Mouse (Mus musculus) kidney, embryonic 14.5 days (tissue): ENCODE data around the gene Umps. TPM values are rescaled to one million over a fixed set of nuclear protein-coding genes. Genes with fewer than 3 reads are reported as not detected.

Experiments used
- ATAC-seq: fragments of 200-750 bp; cut with Nextera tagmentation; 2 replicates; pipeline ENCODE4 v1.8.0; 2017; ENCODE audit warnings: moderate number of reproducible peaks, mild to moderate bottlenecking, moderate TSS enrichment, moderate library complexity; ENCODE audit not compliant: low FRiP score, low TSS enrichment
- H3K27ac ChIP-seq: fragments of 300-500 bp; sonication (generic); 2 replicates; pipeline ENCODE4 v1.5.1; 2014; ENCODE audit warnings: low read depth, mild to moderate bottlenecking, low read length, moderate library complexity, mixed read lengths
- H3K27me3 ChIP-seq: fragments of 300-500 bp; sonication (generic); 2 replicates; pipeline ENCODE4 v1.6.1; 2014; ENCODE audit warnings: mild to moderate bottlenecking, low read length; ENCODE audit not compliant: control insufficient read depth, insufficient read depth
- H3K36me3 ChIP-seq: fragments of 300-500 bp; sonication (generic); 2 replicates; pipeline ENCODE4 v1.6.1; 2014; ENCODE audit warnings: low read length, mixed read lengths; ENCODE audit not compliant: control insufficient read depth, insufficient read depth
- H3K4me1 ChIP-seq: fragments of 300-500 bp; sonication (generic); 2 replicates; pipeline ENCODE4 v1.6.1; 2014; ENCODE audit warnings: low read length, mixed read lengths; ENCODE audit not compliant: control insufficient read depth, insufficient read depth
- H3K4me2 ChIP-seq: fragments of 300-500 bp; sonication (generic); replicated peaks from 2 replicates; pipeline ENCODE4 v1.6.1; 2014; ENCODE audit warnings: low read depth, mild to moderate bottlenecking, low read length
- H3K4me3 ChIP-seq: fragments of 300-500 bp; sonication (generic); 2 replicates; pipeline ENCODE4 v1.5.1; 2014; ENCODE audit warnings: mild to moderate bottlenecking, low read length
- H3K9ac ChIP-seq: fragments of 300-500 bp; sonication (generic); 2 replicates; pipeline ENCODE4 v1.6.1; 2014; ENCODE audit warnings: low read depth, mild to moderate bottlenecking, low read length, moderate library complexity
- H3K9me3 ChIP-seq: fragments of 300-500 bp; sonication (generic); 2 replicates; pipeline ENCODE4 v1.6.1; 2016; ENCODE audit warnings: low read length; ENCODE audit not compliant: control insufficient read depth
- WGBS: fragments of 180-500 bp; shearing (Covaris S2); extraction: QIAGEN DNeasy Blood & Tissue Kit; methylation state at CpG from one replicate; pipeline ENCODE4 v1.1.7; 2014; 5-methylcytosine and 5-hydroxymethylcytosine counted together
- polyA plus RNA-seq: library from polyadenylated mRNA; unstranded; fragments of >200 nt; fragmentation: Nextera tagmentation; extraction: Ambion mirVana; gene quantifications from 2 replicates; pipeline ENCODE4 v1.2.1, GENCODE M21; 2014

Umps gene
- polyA plus RNA-seq, 1 experiment from 2014 or later, result 72.2 TPM

DNA sequence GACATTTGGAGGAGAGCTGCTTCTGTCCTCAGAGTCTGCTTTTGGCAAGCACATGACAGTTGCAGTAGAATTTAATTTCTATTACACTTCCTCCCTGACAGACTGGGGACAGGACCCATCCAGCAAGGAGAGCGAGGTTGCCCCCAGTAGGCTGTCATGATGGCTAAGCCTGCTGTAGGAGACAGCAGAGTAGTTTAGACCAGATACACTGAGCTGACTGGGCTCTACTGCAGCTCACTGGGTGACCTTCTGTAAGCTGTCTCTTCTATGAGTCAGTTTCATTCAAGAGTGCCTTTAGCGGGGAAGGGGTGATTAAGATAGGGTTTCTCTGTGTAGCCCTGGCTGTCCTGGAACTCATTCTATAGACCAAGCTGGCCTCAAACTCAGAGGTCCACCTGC, 27.7 kb downstream of the Umps start:
- Histone ChIP-seq H3K36me3 (no peaks in the 10 kb centered on the region; the same call in 1 of the 2 replicates), H3K4me1 (peaks cover 58% of the 10 kb centered on the region), H3K27me3 (no peaks in the 10 kb centered on the region), H3K9me3 (no peaks in the 10 kb centered on the region), H3K4me3 (no peak overlapping the region), H3K9ac (no peak overlapping the region), H3K4me2 (no peak overlapping the region), H3K27ac (no peak overlapping the region)
- ATAC-seq, result no peak
- WGBS, result 47% methylated on average over 2 of the region's 2 CpGs

DNA sequence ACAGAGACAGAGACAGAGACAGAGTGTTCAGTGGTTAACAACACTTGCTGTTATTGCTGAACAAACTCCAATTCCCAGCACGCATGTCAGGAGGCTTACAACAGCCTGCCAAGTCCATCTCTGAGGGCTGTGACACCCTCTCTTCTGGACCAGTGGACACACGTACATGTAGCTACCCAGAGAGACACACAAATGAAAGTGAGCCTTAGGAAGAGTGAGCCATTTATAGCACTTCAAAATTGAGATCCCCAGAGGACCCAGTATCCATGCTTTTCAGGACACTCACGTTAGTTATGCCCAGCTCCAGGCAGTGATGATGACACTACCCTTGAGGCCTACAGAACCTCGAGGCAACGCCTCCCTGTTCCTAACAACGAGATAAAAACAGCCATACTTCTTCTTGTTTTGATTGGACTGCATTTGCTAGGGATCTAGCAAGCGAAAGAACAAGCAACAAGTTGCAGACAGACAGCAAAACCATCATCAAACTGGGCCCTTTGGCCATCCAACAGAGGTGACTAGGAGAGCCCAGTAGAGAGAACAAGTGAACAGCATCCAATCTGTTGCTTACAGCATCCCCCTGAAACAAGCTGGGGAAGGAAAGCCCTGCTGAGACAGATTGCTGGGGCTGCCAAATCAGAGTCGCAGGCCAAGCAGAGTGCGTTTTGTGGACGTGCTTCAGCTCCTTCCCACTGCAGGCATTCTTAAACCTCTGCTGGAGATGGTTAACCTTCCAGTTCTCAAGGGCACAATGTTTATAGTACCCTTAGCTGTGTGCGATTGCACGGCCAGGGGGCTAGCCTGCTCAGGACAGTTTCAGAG, 28.3 kb downstream of the Umps start:
- no peaks in the 10 kb centered on the region for H3K27me3 ChIP-seq
- no peak overlapping the region for H3K9ac ChIP-seq
- H3K27ac ChIP-seq, result no peak overlapping the region
- no peaks in the 10 kb centered on the region; the same call in 1 of the 2 replicates for H3K36me3 ChIP-seq
- no peak overlapping the region for H3K4me3 ChIP-seq
- H3K9me3 ChIP-seq, result no peaks in the 10 kb centered on the region
- no peak overlapping the region for H3K4me2 ChIP-seq
- peaks cover 64% of the 10 kb centered on the region for H3K4me1 ChIP-seq
- no peak for ATAC-seq
- 52% methylated on average over 12 of the region's 12 CpGs for WGBS

DNA sequence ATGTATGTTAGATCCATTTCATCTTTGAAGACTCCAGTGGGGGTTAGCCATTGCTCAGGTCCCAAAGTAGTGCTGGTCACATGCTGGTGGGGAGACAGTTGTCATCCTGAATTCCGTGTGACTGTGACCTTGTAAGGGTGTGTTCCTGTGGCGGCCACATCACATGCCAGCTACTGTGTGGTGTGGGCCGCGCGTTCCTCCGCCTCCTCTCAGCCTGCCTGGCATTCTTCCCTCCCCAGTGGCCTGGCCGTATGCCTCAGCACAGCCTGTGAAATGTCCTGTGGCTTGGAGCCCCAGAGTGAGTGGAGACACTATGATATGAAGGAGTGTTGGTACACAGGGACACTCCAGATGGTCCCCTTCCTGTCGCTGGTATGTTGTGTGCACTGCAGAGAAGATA, 29.3 kb downstream of the Umps start:
- no peak for ATAC-seq
- Histone ChIP-seq H3K9ac (no peak overlapping the region), H3K4me1 (peaks cover 61% of the 10 kb centered on the region), H3K4me2 (no peak overlapping the region), H3K27ac (no peak overlapping the region), H3K36me3 (no peaks in the 10 kb centered on the region; the same call in 1 of the 2 replicates), H3K27me3 (no peaks in the 10 kb centered on the region), H3K9me3 (no peaks in the 10 kb centered on the region), H3K4me3 (no peak overlapping the region)
- WGBS, result 85% methylated on average over 8 of the region's 8 CpGs

DNA sequence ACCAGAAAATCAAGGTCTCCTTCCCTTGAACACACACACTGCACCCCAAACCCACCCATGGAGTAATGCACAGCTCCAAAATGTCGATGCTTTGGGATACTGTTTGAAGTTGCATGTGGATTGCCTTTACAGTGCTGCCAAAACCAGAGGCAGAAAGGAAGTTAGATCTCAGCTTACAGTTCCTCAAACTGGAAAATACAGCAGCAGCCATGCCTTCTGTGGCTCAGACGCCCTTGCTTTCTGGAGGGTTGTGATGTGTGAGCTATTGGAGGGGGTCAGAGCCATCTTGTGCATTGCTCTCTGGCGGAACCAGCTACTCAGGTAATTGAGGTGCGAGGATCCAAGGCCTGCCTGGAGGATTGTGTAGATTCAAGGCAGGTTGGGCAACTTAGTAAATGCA, 30.0 kb downstream of the Umps start:
- Histone ChIP-seq H3K4me2 (no peak overlapping the region), H3K4me1 (peaks cover 54% of the 10 kb centered on the region), H3K9me3 (no peaks in the 10 kb centered on the region), H3K27ac (no peak overlapping the region), H3K27me3 (no peaks in the 10 kb centered on the region), H3K36me3 (no peaks in the 10 kb centered on the region; the same call in 1 of the 2 replicates), H3K9ac (no peak overlapping the region), H3K4me3 (no peak overlapping the region)
- WGBS, result 88% methylated on average over 4 of the region's 4 CpGs
- ATAC-seq, result no peak

DNA sequence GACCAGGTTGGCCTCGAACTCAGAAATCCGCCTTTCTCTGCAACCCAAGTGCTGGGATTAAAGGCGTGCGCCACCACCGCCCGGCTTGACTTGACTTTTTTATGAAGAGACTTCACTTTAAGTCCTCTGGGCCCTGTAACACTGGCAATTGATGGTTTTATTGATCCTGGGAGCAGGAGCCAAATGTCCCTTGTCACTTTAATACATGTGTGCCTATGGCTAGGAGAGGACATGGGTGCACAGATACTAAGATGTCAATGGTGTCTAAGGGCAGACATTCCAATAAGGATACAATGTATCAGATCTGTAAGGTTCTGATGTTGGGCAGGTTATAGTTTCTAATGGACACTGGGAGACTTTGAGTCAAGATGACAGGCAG, 31.4 kb downstream of the Umps start:
- Histone ChIP-seq H3K4me3 (no peak overlapping the region), H3K4me1 (peaks cover 39% of the 10 kb centered on the region), H3K4me2 (no peak overlapping the region), H3K9me3 (no peaks in the 10 kb centered on the region), H3K36me3 (no peaks in the 10 kb centered on the region; the same call in 1 of the 2 replicates), H3K27me3 (no peaks in the 10 kb centered on the region), H3K27ac (no peak overlapping the region), H3K9ac (no peak overlapping the region)
- WGBS, result 58% methylated on average over 6 of the region's 6 CpGs
- no peak for ATAC-seq

DNA sequence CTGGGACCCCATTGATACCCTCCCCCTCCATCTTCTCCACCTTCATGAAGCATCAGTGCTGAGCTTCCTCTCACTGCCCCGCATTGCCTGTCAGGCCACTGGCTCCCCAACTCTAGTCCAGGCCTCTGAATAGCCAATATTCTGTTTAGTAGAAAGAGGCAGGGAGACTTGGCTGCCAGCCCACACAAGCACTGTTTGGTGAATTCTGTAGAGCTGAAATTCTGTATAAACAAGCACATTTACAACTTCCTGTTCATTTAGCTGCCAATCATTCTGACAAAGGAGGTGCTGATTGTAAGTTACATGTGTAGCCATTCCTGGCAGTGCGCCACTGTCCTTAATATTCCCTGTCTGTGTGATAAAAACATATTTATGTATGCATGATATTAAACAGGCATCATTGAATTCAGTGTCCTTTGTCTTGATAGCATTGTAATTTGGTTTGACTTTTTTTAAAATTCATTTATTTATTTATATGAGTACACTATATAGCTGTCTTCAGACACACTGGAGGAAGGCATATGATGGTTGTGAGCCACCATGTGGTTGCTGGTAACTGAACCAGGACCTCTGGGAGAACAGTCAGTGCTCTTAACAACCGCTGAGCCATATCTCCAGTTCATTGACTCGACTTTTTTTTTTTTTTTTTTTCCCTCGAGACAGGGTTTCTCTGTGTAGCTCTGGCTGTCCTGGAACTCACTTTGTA, 32.0 kb downstream of the Umps start:
- no peaks in the 10 kb centered on the region; the same call in 1 of the 2 replicates for H3K36me3 ChIP-seq
- H3K4me2 ChIP-seq, result no peak overlapping the region
- H3K4me1 ChIP-seq, result peaks cover 34% of the 10 kb centered on the region
- H3K9me3 ChIP-seq, result no peaks in the 10 kb centered on the region
- ATAC-seq, result no peak
- no peaks in the 10 kb centered on the region for H3K27me3 ChIP-seq
- H3K9ac ChIP-seq, result no peak overlapping the region
- 34% methylated on average over 5 of the region's 5 CpGs for WGBS
- peak overlapping the region; percentile 17; the same call in 1 of the 2 replicates for H3K27ac ChIP-seq
- no peak overlapping the region for H3K4me3 ChIP-seq

DNA sequence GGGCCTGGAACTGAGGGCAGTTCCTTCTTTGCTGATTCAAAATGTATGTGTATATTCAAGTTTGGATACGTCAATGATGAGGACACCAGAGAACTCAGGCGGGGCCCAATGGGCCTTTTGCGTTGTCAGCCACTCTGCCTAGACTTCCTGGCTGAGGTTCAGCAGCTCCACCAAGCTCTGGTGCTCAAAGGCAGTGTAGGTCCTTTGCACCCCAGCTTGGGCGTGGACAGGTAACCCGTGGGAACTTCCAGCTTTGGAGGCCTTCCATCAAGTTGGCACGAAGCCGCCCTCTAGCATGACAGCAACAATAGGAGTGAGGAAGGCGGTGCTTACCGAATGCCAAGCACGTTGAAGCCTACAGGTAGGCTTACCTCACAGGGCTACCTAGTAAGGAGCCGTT, 33.4 kb downstream of the Umps start:
- 94% methylated on average over 11 of the region's 11 CpGs for WGBS
- H3K4me3 ChIP-seq, result no peak overlapping the region
- H3K4me2 ChIP-seq, result no peak overlapping the region
- ATAC-seq, result no peak
- H3K27me3 ChIP-seq, result no peaks in the 10 kb centered on the region
- no peak overlapping the region for H3K27ac ChIP-seq
- H3K4me1 ChIP-seq, result peaks cover 20% of the 10 kb centered on the region
- H3K9ac ChIP-seq, result no peak overlapping the region
- H3K9me3 ChIP-seq, result no peaks in the 10 kb centered on the region
- no peaks in the 10 kb centered on the region; the same call in 1 of the 2 replicates for H3K36me3 ChIP-seq

DNA sequence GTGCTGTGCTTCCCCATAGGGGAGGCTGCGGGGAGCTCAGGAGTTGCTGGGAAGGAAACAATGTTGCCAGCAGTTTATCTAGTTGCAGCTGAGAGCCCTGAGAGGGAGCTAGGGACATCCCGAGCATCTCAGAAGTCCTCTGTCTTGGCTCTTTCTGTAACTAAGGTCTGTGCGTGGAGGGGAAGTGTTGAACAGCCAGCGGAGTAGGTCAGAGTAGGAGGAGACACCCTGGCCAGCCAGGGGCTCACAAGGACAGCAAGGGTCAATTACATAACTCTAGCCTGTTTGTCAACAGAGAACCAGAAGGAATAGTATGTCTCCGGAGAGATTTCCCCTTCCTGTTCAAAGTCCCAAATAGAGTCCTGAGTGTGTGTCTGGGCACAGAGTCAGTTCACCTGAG, 34.7 kb downstream of the Umps start:
- Histone ChIP-seq H3K27ac (no peak overlapping the region), H3K27me3 (no peaks in the 10 kb centered on the region), H3K4me1 (peaks cover 15% of the 10 kb centered on the region), H3K4me2 (no peak overlapping the region), H3K9me3 (no peaks in the 10 kb centered on the region), H3K4me3 (no peak overlapping the region), H3K36me3 (no peaks in the 10 kb centered on the region; the same call in 1 of the 2 replicates), H3K9ac (no peak overlapping the region)
- ATAC-seq, result no peak
- 55% methylated on average over 5 of the region's 5 CpGs for WGBS

DNA sequence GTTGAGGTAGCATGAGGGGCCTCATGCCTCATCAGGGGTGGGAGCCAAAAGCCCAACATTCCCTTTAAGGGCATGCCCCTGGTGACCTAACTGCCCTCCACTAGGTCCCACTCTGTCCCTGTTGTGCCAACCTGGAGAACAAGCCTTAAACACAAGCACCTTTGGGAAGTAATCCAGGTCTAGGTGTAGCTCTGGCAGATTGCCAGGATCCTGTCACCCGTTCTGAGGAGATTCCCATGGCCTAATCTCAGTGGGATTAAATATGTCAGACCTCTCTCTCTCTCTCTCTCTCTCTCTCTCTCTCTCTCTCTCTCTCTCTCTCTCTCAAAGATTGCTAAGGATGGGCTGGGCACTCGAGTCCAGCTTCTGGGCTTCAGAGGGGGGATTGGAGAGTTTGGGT, 35.2 kb downstream of the Umps start:
- H3K36me3 ChIP-seq, result no peaks in the 10 kb centered on the region; the same call in 1 of the 2 replicates
- ATAC-seq, result no peak
- WGBS, result 62% methylated on average over 2 of the region's 2 CpGs
- H3K4me2 ChIP-seq, result no peak overlapping the region
- no peak overlapping the region for H3K27ac ChIP-seq
- H3K4me1 ChIP-seq, result peaks cover 15% of the 10 kb centered on the region
- no peak overlapping the region for H3K9ac ChIP-seq
- H3K4me3 ChIP-seq, result no peak overlapping the region
- H3K27me3 ChIP-seq, result no peaks in the 10 kb centered on the region
- no peaks in the 10 kb centered on the region for H3K9me3 ChIP-seq
